Mouse (Mus musculus): ENCODE results near the gene Gm49673. TPM values are rescaled to one million over a fixed set of nuclear protein-coding genes. Genes with fewer than 3 reads are reported as not detected.
"Not testable (repeated sequence)": the region's sequence is repeated elsewhere in the genome, so short reads cannot be mapped to it uniquely, and the experiment has no call there.

Gm49673 gene
- total RNA-seq, 2 experiments from 2014 or later: 0.23 to 0.26 TPM

DNA sequence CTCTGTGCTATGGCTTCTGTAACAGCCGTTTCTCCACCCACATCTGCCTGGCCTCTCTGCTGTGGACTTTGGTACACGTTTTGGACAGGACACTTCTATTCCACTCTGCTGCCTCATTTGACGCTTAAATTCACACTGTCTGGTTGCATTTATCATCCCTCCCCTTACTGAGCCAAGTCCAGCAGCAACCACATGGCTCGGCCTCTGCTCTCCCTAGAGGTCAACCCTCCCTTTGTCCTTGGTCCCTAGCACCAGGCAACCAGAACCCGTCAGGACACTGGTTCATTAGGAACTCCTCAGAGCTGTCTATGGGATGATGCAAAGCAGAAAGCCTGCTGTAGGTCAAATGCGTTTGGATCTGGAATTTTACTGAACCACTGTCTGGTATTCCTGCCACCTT, 16.7 kb downstream of the Gm49673 start:
- DNase-seq: not testable (repeated sequence)

- not testable (repeated sequence) for DNase-seq
These were observed 18.0 kb downstream of the Gm49673 start for GRCm38 (mm10) chr17:8129578-8129977.

- not testable (repeated sequence) for DNase-seq
These were observed 19.1 kb downstream of the Gm49673 start for GRCm38 (mm10) chr17:8128326-8128993.

GRCm38 (mm10) chr17:8124586-8124985, 23.0 kb downstream of the Gm49673 start:
- not testable (repeated sequence) for DNase-seq

- DNase-seq: not testable (repeated sequence)
These were observed 24.6 kb downstream of the Gm49673 start for GRCm38 (mm10) chr17:8122974-8123373.

- not testable (repeated sequence) for DNase-seq
These were observed 30.7 kb downstream of the Gm49673 start for GRCm38 (mm10) chr17:8116928-8117327.

DNA sequence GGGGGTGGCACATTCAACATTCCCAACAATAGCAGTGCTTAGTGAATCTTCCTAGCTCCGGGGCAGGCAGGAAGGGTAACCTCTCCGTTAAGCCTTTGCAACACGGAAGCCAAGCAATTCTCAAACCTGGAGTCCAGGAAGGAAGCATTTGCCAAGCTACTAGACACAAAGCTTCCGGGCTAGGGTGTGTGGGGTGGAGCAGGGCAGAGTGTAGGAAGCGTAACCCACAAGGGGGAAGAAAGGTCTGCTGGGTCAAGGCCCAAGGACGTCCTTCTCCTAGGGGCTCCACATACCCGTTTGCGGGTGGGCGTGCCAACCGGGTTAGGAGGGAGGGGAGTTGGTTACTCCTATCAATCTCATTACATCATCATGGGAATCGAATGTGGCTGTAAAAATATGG, 31.2 kb downstream of the Gm49673 start:
- not testable (repeated sequence) for DNase-seq

DNA sequence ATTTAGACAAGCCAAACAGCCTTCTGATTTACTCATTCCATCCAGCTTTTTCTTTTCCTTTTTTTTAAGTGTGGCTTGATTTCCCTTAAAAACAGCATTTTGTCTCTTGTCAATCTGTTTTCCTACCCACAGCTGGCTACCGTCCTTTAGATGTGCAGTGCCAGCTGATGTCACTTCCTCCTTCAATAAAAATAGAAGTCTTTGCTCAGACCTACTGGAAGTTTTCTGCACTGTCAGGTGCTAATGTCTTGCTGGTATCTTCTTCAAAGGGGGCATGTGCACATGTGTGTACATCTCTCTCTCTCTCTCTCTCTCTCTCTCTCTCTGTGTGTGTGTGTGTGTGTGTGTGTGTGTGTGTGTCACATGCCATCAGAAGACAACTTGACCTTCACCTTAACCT, 35.4 kb downstream of the Gm49673 start:
- not testable (repeated sequence) for DNase-seq

GRCm38 (mm10) chr17:8101297-8101609, 46.3 kb downstream of the Gm49673 start:
- DNase-seq: not testable (repeated sequence)

GRCm38 (mm10) chr17:8100405-8101296, 46.9 kb downstream of the Gm49673 start:
- not testable (repeated sequence) for DNase-seq

DNA sequence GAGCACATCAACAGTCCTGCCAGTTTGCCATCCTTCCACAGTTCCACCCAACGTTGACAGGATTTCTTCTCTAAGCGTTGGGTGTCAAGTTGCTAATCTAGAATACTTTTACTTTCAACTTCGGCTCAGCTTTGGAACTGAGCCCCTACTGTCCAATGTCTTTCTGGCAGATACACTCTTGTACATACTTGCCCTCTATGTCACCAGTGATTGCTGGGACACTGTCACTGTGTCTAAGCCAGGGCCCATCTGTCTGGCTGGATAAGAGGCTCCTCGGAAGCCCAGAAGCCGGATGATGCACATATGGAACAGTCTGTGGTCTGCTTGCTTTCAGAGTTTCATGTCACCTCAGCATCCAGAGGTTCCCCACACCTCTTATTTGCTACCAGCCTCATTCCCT, 51.4 kb downstream of the Gm49673 start:
- DNase-seq: not testable (repeated sequence)

- DNase-seq: not testable (repeated sequence)
These were observed 51.9 kb downstream of the Gm49673 start for GRCm38 (mm10) chr17:8095653-8096052.

DNA sequence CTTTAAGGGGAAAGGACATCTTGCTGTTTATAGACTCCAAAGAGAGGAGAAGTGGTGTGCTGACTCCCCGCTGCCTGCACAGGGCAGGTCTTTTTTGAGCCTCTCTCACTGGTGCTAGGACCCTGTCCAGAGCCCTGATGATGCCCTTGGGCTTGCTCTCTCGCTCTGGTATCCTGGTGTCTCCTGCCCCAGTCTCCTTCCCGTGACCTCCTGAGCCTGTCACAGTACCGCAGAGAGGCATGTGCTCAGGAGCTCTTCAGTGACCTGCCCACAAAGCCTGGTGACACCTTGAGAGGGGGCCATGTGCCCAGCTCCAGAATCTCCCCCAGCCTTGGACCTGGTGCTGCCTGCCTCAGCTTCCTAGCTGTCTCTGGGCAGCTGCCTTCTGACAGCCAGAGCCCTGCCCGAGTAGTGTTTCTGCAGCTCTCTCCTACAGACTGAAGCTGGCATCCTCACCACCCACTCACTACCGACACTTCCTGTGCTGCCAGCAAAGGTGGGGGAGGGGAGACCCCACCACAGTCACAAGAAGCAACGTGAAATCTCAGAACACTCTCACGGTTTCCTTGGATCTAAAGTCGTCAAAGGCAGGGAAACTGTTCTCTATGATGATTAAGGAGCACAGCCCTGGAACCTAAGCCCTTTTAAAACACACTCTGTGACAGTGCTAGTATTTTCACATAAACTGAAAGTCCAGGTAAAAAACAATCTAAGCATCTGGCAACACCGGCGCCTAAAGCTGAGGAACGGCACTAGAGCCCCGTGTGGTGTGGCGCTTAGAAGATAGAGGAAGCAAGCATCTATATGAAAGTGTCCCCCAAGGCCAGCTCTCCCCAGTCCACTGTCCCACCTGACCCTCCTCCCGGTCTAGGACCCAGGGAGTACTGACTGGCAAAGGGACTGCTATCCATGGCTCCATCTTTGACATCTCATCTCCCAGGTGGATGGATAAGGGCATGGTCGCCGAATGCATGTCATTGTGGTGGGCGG, 54.8 kb downstream of the Gm49673 start:
- not testable (repeated sequence) for DNase-seq

DNA sequence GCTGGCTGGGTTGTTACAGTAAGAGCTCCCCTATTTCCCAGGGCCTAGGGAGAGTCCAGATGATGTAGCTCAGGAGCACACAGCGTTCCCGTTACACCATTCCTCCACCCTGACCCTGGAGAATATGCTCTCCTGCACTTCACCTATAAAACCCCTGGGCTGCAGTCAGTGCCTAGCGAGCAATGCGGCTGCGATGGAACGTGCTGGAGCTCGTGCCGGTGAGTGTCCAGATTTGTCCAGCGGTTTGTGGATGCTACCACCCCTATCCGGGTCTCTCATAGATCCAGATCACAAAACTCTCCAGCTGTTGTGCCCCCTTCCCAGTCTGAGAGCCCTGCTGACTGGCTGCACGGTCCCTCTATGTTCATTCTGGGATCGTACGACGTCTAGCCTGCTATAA, 56.3 kb downstream of the Gm49673 start:
- DNase-seq: not testable (repeated sequence)

GRCm38 (mm10) chr17:8069847-8070246, 77.7 kb downstream of the Gm49673 start:
- DNase-seq: not testable (repeated sequence)

DNA sequence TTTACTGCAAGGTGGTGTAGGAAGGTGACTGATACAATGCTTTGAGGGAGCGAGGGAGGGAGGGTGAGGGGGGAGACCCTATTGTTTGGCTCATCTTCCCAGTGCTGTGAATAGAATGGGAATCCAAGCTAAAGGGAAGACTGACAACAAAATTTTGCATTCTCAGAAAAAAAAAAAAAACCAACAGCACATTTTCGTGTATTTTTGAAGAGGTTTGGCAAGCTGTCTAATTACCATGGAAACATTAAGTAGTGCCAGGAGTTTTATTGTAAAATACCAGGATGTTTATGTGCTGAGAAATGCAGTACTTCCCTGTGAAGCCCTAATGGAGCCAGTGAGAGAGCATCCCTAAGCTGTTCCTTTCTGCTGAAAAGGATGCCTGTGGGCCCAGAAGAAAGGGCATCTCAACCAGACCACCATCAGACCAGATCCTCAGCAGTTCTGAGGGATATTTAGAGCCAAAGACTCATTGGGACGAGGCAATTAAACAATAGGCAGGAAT, 90.9 kb downstream of the Gm49673 start:
- DNase-seq: not testable (repeated sequence)

GRCm38 (mm10) chr17:8055919-8056589, 91.5 kb downstream of the Gm49673 start:
- DNase-seq: not testable (repeated sequence)

DNA sequence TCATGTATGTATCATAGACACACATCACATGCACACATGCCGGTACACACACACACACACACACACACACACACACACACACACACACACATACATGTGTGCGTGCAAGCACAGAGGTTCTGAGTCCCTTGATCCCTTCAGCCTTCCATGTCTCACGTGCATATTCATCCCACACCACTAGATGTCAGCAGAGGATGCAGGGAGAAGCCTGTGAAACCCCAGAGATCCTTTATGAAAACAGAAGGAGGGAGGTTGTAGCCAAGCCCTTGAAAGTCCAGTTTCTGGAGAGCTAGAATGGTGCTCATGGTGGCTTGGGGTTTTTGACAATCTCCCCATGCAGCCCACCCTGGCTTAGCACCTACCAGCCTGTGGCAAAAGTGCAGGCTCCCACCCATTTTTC, 96.3 kb downstream of the Gm49673 start:
- DNase-seq: peak; percentile 75

GRCm38 (mm10) chr17:8050218-8050617, 97.4 kb downstream of the Gm49673 start:
- DNase-seq: not testable (repeated sequence)

- DNase-seq: peak; percentile 61
These were observed 101.4 kb downstream of the Gm49673 start for GRCm38 (mm10) chr17:8046178-8046577.

DNA sequence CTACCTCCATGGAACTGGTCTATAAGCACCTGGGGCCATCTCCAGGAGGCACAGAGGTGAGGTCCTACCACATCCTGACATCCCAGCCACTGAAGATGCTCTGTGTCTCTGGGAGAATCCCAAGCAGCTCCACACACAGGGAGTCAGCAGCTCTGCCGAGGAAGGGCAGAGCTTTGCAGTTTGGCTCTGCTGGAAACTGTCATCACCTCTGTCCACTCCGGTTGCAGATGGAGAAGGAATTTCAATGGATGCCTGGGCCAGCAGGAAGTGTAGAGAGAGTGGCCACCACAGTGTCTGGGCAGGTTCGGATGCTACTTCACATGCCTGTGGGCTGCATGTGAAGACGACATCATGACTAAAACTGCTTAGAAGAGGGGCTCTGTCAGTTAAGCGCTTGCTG, 106.4 kb downstream of the Gm49673 start:
- not testable (repeated sequence) for DNase-seq

Measured in gastrocnemius, postnatal 10 days (tissue).